Comparison of ENCODE assay signal across 9 mouse cellular contexts in the genomic region with DNA sequence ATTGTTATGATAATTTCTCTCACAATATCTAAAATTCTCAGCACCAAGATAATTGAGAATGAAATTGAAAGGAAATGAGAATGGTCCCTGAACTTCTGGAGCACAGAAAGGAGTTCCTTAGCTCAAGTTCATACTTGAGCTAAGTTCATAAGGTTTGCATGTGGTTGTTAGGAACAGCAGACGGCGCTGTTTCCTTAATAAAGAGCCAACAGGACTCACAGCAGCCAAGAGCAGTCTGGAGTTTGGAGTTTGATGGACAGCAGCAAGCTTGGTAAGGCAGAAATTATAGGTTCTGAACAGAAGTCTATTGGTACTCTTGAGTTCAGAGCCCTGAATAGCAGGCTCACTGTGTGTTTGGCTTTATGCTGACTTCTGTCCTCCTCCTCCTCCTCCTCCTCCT. TPM values are rescaled to one million over a fixed set of nuclear protein-coding genes. Genes with fewer than 3 reads are reported as not detected.
A peak's percentile ranks its signal among the peaks of the same experiment; 100 is the strongest.
DNase-seq lines count a peak whose midpoint lies in the region; ATAC-seq and TF ChIP-seq lines count a peak whose summit lies in the region.
"Had no signal": no experiment of that assay in that cellular context is flagged by ENCODE, and none has a peak within 500 bp of the region (broad histone marks: within the 10 kb centered on the region; RNA-seq: fewer than 3 reads in every experiment).

No protein-coding gene starts in this region.

- no peak for ATAC-seq in kidney, embryonic 16.5 days (ENCODE audit: low FRiP score, low TSS enrichment)
- ATAC-seq in forebrain, embryonic 15.5 days (replicated peaks) = peak; percentile 63
- 0 out of 2 replicates have a peak, but pooled peaks have one; percentile 64 for ATAC-seq in limb, embryonic 13.5 days (ENCODE audit: low FRiP score, low read depth)
- ATAC-seq in midbrain, embryonic 11.5 days (ENCODE audit: low FRiP score) = no peak

- no peak overlapping the region for H3K4me2 ChIP-seq in kidney, embryonic 16.5 days (replicated peaks; ENCODE audit: low read depth, low read length)
- no peak overlapping the region for H3K4me2 ChIP-seq in CH12.LX (ENCODE audit: insufficient read depth, low read depth, poor library complexity, severe bottlenecking)
- no peak overlapping the region for H3K4me2 ChIP-seq in forebrain, embryonic 15.5 days (replicated peaks)
- H3K4me2 ChIP-seq in limb, embryonic 13.5 days (replicated peaks) = no peak overlapping the region
- H3K4me2 ChIP-seq in midbrain, embryonic 11.5 days = no peak overlapping the region
- H3K4me2 ChIP-seq: limb, embryonic 15.5 days had no signal

- no peak for TF ChIP-seq POLR2A in kidney, adult 2 months (IDR thresholded peaks at IDR 0.05; ENCODE audit: low read depth, low read length)
- TF ChIP-seq POLR2A in CH12.LX (IDR thresholded peaks at IDR 0.05; ENCODE audit: low read depth, low read length) = no peak

- H3K4me1 ChIP-seq in kidney, adult 2 months (ENCODE audit: control insufficient read depth, insufficient read depth, low read length) = no peaks in the 10 kb centered on the region
- H3K4me1 ChIP-seq in kidney, embryonic 16.5 days (ENCODE audit: insufficient read depth, low read length) = no peaks in the 10 kb centered on the region; the same call in 1 of the 2 replicates
- no peaks in the 10 kb centered on the region for H3K4me1 ChIP-seq in CH12.LX (ENCODE audit: control insufficient read depth in 1 of 2, insufficient read depth in 2 of 2)
- no peaks in the 10 kb centered on the region for H3K4me1 ChIP-seq in forebrain, embryonic 15.5 days
- H3K4me1 ChIP-seq in limb, embryonic 13.5 days = peaks cover 16% of the 10 kb centered on the region
- H3K4me1 ChIP-seq in midbrain, embryonic 11.5 days (ENCODE audit: control insufficient read depth, insufficient read depth, low read length) = no peaks in the 10 kb centered on the region
- H3K4me1 ChIP-seq: limb, embryonic 15.5 days had no signal

- no peak overlapping the region for H3K9ac ChIP-seq in kidney, embryonic 16.5 days (replicated peaks; ENCODE audit: low read length)
- no peak overlapping the region for H3K9ac ChIP-seq in CH12.LX (ENCODE audit: insufficient read depth, low read depth)
- no peak overlapping the region for H3K9ac ChIP-seq in forebrain, embryonic 15.5 days (replicated peaks)
- H3K9ac ChIP-seq in limb, embryonic 13.5 days = no peak overlapping the region
- H3K9ac ChIP-seq in midbrain, embryonic 11.5 days (ENCODE audit: low read length) = no peak overlapping the region
- H3K9ac ChIP-seq: limb, embryonic 15.5 days had no signal

- H3K4me3 ChIP-seq in kidney, adult 2 months (ENCODE audit: insufficient read depth, low read depth, low read length) = no peak overlapping the region
- no peak overlapping the region for H3K4me3 ChIP-seq in kidney, embryonic 16.5 days (ENCODE audit: low read length)
- no peak overlapping the region for H3K4me3 ChIP-seq in CH12.LX (replicated peaks in 1 of 3; ENCODE audit: low read depth in 2 of 3, low read length in 2 of 3, poor library complexity in 1 of 3)
- H3K4me3 ChIP-seq in forebrain, embryonic 15.5 days = no peak overlapping the region
- no peak overlapping the region for H3K4me3 ChIP-seq in limb, embryonic 13.5 days
- H3K4me3 ChIP-seq in midbrain, embryonic 11.5 days (ENCODE audit: low read depth, low read length) = no peak overlapping the region
- H3K4me3 ChIP-seq: limb, embryonic 15.5 days had no signal

- in situ Hi-C loops in CH12.LX (cut with MboI; ENCODE audit: low pct_ligation_motif_present, low pct_unique_long_range_greater_than_20kb, low sequenced_read_pairs) = no loop called here

- TF ChIP-seq CTCF in kidney, adult 2 months (conservative IDR thresholded peaks at IDR 0.05; ENCODE audit: insufficient read depth, insufficient read length, low read depth, low read length) = peak; percentile 47
- TF ChIP-seq CTCF in CH12.LX (conservative IDR thresholded peaks at IDR 0.05 in 1 of 2, IDR thresholded peaks at IDR 0.05 in 1 of 2; ENCODE audit: low read depth in 2 of 2, low read length in 2 of 2) = peak; percentile 85 to 98

- WGBS in kidney, adult 2 months = 22% methylated on average over 2 of the region's 2 CpGs
- WGBS in kidney, embryonic 16.5 days = 11% methylated on average over 2 of the region's 2 CpGs
- 18% methylated on average over 2 of the region's 2 CpGs for WGBS in forebrain, embryonic 15.5 days
- WGBS in limb, embryonic 13.5 days = 5% methylated on average over 2 of the region's 2 CpGs
- 24% methylated on average over 2 of the region's 2 CpGs for WGBS in midbrain, embryonic 11.5 days

- no peak overlapping the region for H3K27ac ChIP-seq in kidney, adult 2 months (ENCODE audit: insufficient read depth, low read depth, low read length)
- H3K27ac ChIP-seq in kidney, embryonic 16.5 days (ENCODE audit: low read length) = no peak overlapping the region
- H3K27ac ChIP-seq in CH12.LX (ENCODE audit: insufficient read depth, low read depth) = no peak overlapping the region
- H3K27ac ChIP-seq in forebrain, embryonic 15.5 days (replicated peaks) = no peak overlapping the region
- H3K27ac ChIP-seq in limb, embryonic 13.5 days = no peak overlapping the region
- H3K27ac ChIP-seq in midbrain, embryonic 11.5 days (ENCODE audit: low read depth, low read length) = no peak overlapping the region
- H3K27ac ChIP-seq: limb, embryonic 15.5 days had no signal

- TF ChIP-seq RAD21 in CH12.LX (IDR thresholded peaks at IDR 0.05; ENCODE audit: low read depth, low read length) = no peak; the same call in none of the 2 replicates

- H3K79me2 ChIP-seq in CH12.LX (replicated peaks; ENCODE audit: control insufficient read depth, extremely low read depth, insufficient read depth, poor library complexity, severe bottlenecking) = no peaks in the 10 kb centered on the region

- H3K36me3 ChIP-seq in kidney, adult 2 months (ENCODE audit: control insufficient read depth, insufficient read depth, low read length) = no peaks in the 10 kb centered on the region
- no peaks in the 10 kb centered on the region for H3K36me3 ChIP-seq in kidney, embryonic 16.5 days (ENCODE audit: insufficient read depth, low read length)
- no peaks in the 10 kb centered on the region for H3K36me3 ChIP-seq in CH12.LX (replicated peaks in 1 of 2; ENCODE audit: control insufficient read depth in 1 of 2, insufficient read depth in 1 of 2, low read length in 1 of 2)
- H3K36me3 ChIP-seq in forebrain, embryonic 15.5 days = no peaks in the 10 kb centered on the region
- no peaks in the 10 kb centered on the region for H3K36me3 ChIP-seq in limb, embryonic 13.5 days
- no peaks in the 10 kb centered on the region for H3K36me3 ChIP-seq in midbrain, embryonic 11.5 days (ENCODE audit: control insufficient read depth, insufficient read depth, low read length)
- H3K36me3 ChIP-seq: limb, embryonic 15.5 days had no signal

- H3K9me3 ChIP-seq in kidney, embryonic 16.5 days (ENCODE audit: low read length) = no peaks in the 10 kb centered on the region
- H3K9me3 ChIP-seq in CH12.LX (replicated peaks; ENCODE audit: low read length) = no peaks in the 10 kb centered on the region
- no peaks in the 10 kb centered on the region for H3K9me3 ChIP-seq in forebrain, embryonic 15.5 days
- no peaks in the 10 kb centered on the region for H3K9me3 ChIP-seq in limb, embryonic 13.5 days
- H3K9me3 ChIP-seq in midbrain, embryonic 11.5 days (ENCODE audit: control insufficient read depth, low read length) = no peaks in the 10 kb centered on the region
- H3K9me3 ChIP-seq: limb, embryonic 15.5 days had no signal

- no peak for TF ChIP-seq EP300 in CH12.LX (IDR thresholded peaks at IDR 0.05; ENCODE audit: low read length)

- dilution Hi-C loops in CH12.LX (cut with MboI; ENCODE audit: extremely low pct_ligation_motif_present, extremely low pct_unique_long_range_greater_than_20kb, low sequenced_read_pairs) = no loop called here

- no peaks in the 10 kb centered on the region for H3K27me3 ChIP-seq in kidney, adult 2 months (replicated peaks; ENCODE audit: control insufficient read depth, insufficient read depth, low read length)
- H3K27me3 ChIP-seq in kidney, embryonic 16.5 days (ENCODE audit: insufficient read depth, low read length) = no peaks in the 10 kb centered on the region
- H3K27me3 ChIP-seq in CH12.LX (replicated peaks) = peaks cover 11% of the 10 kb centered on the region
- H3K27me3 ChIP-seq in forebrain, embryonic 15.5 days = peaks cover 14% of the 10 kb centered on the region; the same call in 1 of the 2 replicates
- H3K27me3 ChIP-seq in limb, embryonic 13.5 days = peaks cover 3% of the 10 kb centered on the region; the same call in 1 of the 2 replicates
- H3K27me3 ChIP-seq in midbrain, embryonic 11.5 days (ENCODE audit: control insufficient read depth, insufficient read depth, low read length) = no peaks in the 10 kb centered on the region
- H3K27me3 ChIP-seq: limb, embryonic 15.5 days had no signal

- peak; percentile 29 for DNase-seq in kidney, adult 2 months
- DNase-seq in CH12.LX (ENCODE audit: extremely low read depth) (peak; percentile 83), WW6 (ENCODE audit: low read depth, low spot score) (peak; percentile 28)
- no peak for DNase-seq in spleen, adult 12 weeks (ENCODE audit: low spot score)
- no peak for DNase-seq in midbrain, embryonic 11.5 days (ENCODE audit: low spot score, missing footprints)

TF ChIP-seq in CH12.LX, 34 proteins besides CTCF, POLR2A, EP300 and RAD21 (continues in another document):
- TF ChIP-seq MEF2A (IDR thresholded peaks at IDR 0.05; ENCODE audit: borderline replicate concordance, low read depth, low read length) = no peak
- no peak for TF ChIP-seq ZNF384 (IDR thresholded peaks at IDR 0.05; ENCODE audit: low read depth, low read length)
- peak; percentile 74; the same call in 1 of the 2 replicates for TF ChIP-seq MYC (IDR thresholded peaks at IDR 0.05; ENCODE audit: low read depth, low read length)
- peak; percentile 98 for TF ChIP-seq SMC3 (IDR thresholded peaks at IDR 0.05; ENCODE audit: low read depth, low read length)
- TF ChIP-seq KAT2A (IDR thresholded peaks at IDR 0.05; ENCODE audit: insufficient replicate concordance, low read length) = no peak
- no peak for TF ChIP-seq CHD2 (IDR thresholded peaks at IDR 0.05; ENCODE audit: low read length)
- no peak for TF ChIP-seq GABPA (IDR thresholded peaks at IDR 0.05; ENCODE audit: insufficient replicate concordance, low read depth, low read length)
- TF ChIP-seq JUN (IDR thresholded peaks at IDR 0.05; ENCODE audit: insufficient read depth, low read depth, low read length) = no peak
- TF ChIP-seq USF1 (IDR thresholded peaks at IDR 0.05; ENCODE audit: low read depth, low read length) = no peak
- no peak for TF ChIP-seq TBP (conservative IDR thresholded peaks at IDR 0.05; ENCODE audit: low read depth, low read length)

RNA-seq across cellular contexts. Expression of gene 4930469K13Rik, which starts 24.8 kb away (rescaled TPM):
- polyA plus RNA-seq in kidney, adult 2 months (2012; rRNA removed) = 3.1 and 3.5 TPM in 2 replicates
- polyA plus RNA-seq in kidney, embryonic 16.5 days (2015; fragmentation: Nextera tagmentation; extraction: Ambion mirVana) = not detected in 2 replicates
- total RNA-seq in CH12.LX (2012; rRNA removed) (not detected in 2 replicates), CH12.LX (2014; rRNA removed) (0.42 TPM in 1 of 2 replicates, not detected in the other)
- polyA plus RNA-seq in CH12.LX (2012; ENCODE audit: insufficient read length, low read depth) = not detected in 2 replicates
- not detected in 2 replicates for polyA plus RNA-seq in forebrain, embryonic 15.5 days (2015; fragmentation: Nextera tagmentation; extraction: Ambion mirVana)
- polyA plus RNA-seq in limb, embryonic 13.5 days (2015; fragmentation: Nextera tagmentation; extraction: Ambion mirVana) = 0.90 TPM in 1 of 2 replicates, not detected in the other
- not detected in 2 replicates for polyA plus RNA-seq in midbrain, embryonic 11.5 days (2014; fragmentation: Nextera tagmentation; extraction: Ambion mirVana)

Comparison
In these comparisons a context has a peak if more than half of its experiments do, and no peak if none do; other contexts are left out.
1. DNase-seq: peak in kidney, adult 2 months (single experiment), CH12.LX (single experiment) and WW6 (single experiment); none in spleen, adult 12 weeks (single experiment) and midbrain, embryonic 11.5 days (single experiment).
2. ATAC-seq: peak in forebrain, embryonic 15.5 days (single experiment) and limb, embryonic 13.5 days (single experiment); none in kidney, embryonic 16.5 days (single experiment) and midbrain, embryonic 11.5 days (single experiment).